Mouse (Mus musculus): ENCODE data around the gene Cd55b.

DNA sequence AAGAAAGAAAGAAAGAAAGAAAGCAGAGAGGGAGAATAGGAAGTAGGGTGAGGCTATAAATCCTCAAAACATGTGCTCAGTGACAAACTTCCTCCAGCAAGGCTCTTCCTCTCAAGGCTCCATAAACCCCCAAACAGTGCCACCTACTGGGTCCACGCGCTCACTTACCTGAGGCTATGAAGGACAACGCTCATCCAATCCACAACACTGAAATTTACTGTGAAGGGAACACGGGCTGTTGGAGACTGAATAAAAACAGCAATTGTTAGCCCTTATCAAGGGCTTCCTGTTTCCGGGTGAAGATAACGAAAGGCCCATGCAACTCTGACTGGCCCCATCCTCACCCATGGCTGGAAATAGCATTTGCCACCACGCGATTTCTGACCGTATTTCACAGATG lies 80.4 kb downstream of the Cd55b start:
- TF ChIP-seq CTCF (conservative IDR thresholded peaks at IDR 0.05; ENCODE audit: low read length) (peak; percentile 21; the same call in 1 of the 2 replicates), POU5F1 (IDR thresholded peaks at IDR 0.05; ENCODE audit: borderline replicate concordance, low read length) (no peak), NANOG (IDR thresholded peaks at IDR 0.05; ENCODE audit: borderline replicate concordance, low read length) (no peak)

Measured in E14TG2a.4 (cell line).